Mouse (Mus musculus): ENCODE measurements at regions not wholly inside any gene's neighbourhood (a gene's known extent, or its start where the extent isn't known, plus 50 kb on each side); places are given as distances from the start of the nearest gene placed in this dataset.

DNA sequence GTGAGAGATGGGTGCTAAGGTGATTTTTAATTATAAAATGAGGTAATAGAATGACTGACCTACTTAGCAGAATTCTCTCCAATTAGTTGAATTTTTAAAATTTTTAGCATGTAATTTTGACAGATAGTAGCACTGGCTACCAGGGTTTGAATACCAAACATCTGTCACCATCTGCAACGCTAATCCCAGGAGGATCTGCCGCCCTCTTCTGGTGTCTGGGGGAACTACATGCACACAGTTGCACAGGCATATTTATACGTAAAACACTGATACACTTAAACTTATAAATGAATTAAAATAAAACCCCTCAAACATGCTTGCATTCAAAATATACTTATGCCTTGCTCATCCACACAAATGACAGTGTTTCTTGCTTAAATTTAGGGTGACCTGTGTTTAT, 316.1 kb upstream of the Adam34 start:
- TF ChIP-seq CTCF (IDR thresholded peaks at IDR 0.05; ENCODE audit: control insufficient read depth, insufficient read depth, insufficient read length) (no peak), MAX (IDR thresholded peaks at IDR 0.05) (no peak), FOSL1 (IDR thresholded peaks at IDR 0.05; ENCODE audit: insufficient read depth, low read length, poor library complexity, severe bottlenecking) (no peak), USF1 (IDR thresholded peaks at IDR 0.05; ENCODE audit: low read depth) (no peak), MYOG (IDR thresholded peaks at IDR 0.05; ENCODE audit: control insufficient read depth, extremely low read depth, insufficient read length) (no peak), MYOD1 (IDR thresholded peaks at IDR 0.05; ENCODE audit: control insufficient read depth, insufficient read length, low read depth) (no peak), CEBPB (IDR thresholded peaks at IDR 0.05; ENCODE audit: low read depth) (no peak)

Measured in C2C12 (cell line).